Mouse (Mus musculus): ENCODE data around the gene Clec2g. TPM values are rescaled to one million over a fixed set of nuclear protein-coding genes. Genes with fewer than 3 reads are reported as not detected.

Gene Clec2g
- total and polyA plus RNA-seq, 3 experiments = 0.16 TPM; not detected in 2

DNA sequence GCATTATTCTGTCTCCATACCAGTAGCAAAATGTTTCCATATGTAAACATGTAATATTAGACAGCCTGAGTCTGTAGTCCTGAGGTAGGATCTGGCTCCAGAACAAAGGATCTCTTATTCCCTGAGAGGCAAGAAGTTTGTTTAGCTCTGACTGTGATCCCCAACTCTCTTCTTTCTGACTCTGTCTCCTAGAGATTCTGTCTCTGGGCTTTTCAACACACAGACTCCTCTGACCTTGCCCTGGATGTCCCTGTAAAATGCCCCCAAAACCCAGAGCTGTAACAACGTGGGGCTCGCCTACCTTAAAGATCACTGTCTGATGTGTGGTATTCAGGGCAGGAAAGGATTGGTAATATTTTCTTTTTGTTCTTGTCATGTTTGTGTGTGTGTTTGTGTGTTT lies 58.2 kb downstream of the Clec2g start:
- Histone ChIP-seq H3K36me3 (replicated peaks) (no peaks in the 10 kb centered on the region), H3K4me1 (ENCODE audit: insufficient read depth, low read depth, low read length) (no peaks in the 10 kb centered on the region), H3K9me3 (replicated peaks) (peaks cover 20% of the 10 kb centered on the region), H3K4me3 (ENCODE audit: low read depth, low read length) (no peak overlapping the region), H3K27me3 (ENCODE audit: insufficient read depth, low read length) (no peaks in the 10 kb centered on the region)
- DNase-seq (ENCODE audit: low spot score) (no peak), ATAC-seq (ENCODE audit: extremely low read depth, insufficient number of reproducible peaks, low FRiP score, poor library complexity, severe bottlenecking) (no peak)
- TF ChIP-seq CTCF (IDR thresholded peaks at IDR 0.05; ENCODE audit: low read depth, low read length) = no peak
- no peak for TF ChIP-seq TAL1 (conservative IDR thresholded peaks at IDR 0.05; ENCODE audit: low read depth, low read length)
- TF ChIP-seq POLR2AphosphoS5 (IDR thresholded peaks at IDR 0.05; ENCODE audit: insufficient replicate concordance, low read depth, low read length) = no peak
- TF ChIP-seq GATA1 (IDR thresholded peaks at IDR 0.05; ENCODE audit: borderline replicate concordance, low read length) = no peak
- TF ChIP-seq GATA2 (IDR thresholded peaks at IDR 0.05; ENCODE audit: borderline replicate concordance, low read depth, low read length) = no peak

GRCm38 (mm10) chr6:128992753-128993152 lies 58.6 kb downstream of the Clec2g start:
- no peak for DNase-seq (ENCODE audit: low spot score)
- Histone ChIP-seq H3K4me1 (ENCODE audit: insufficient read depth, low read depth, low read length) (no peaks in the 10 kb centered on the region), H3K27me3 (ENCODE audit: insufficient read depth, low read length) (no peaks in the 10 kb centered on the region), H3K36me3 (replicated peaks) (no peaks in the 10 kb centered on the region), H3K9me3 (replicated peaks) (peaks cover 20% of the 10 kb centered on the region), H3K4me3 (ENCODE audit: low read depth, low read length) (no peak overlapping the region)
- no peak for ATAC-seq (ENCODE audit: extremely low read depth, insufficient number of reproducible peaks, low FRiP score, poor library complexity, severe bottlenecking)
- no peak for TF ChIP-seq POLR2AphosphoS5 (IDR thresholded peaks at IDR 0.05; ENCODE audit: insufficient replicate concordance, low read depth, low read length)
- no peak for TF ChIP-seq CTCF (IDR thresholded peaks at IDR 0.05; ENCODE audit: low read depth, low read length)
- no peak for TF ChIP-seq GATA2 (IDR thresholded peaks at IDR 0.05; ENCODE audit: borderline replicate concordance, low read depth, low read length)
- no peak for TF ChIP-seq TAL1 (conservative IDR thresholded peaks at IDR 0.05; ENCODE audit: low read depth, low read length)
- TF ChIP-seq GATA1 (IDR thresholded peaks at IDR 0.05; ENCODE audit: borderline replicate concordance, low read length) = no peak

- ATAC-seq (ENCODE audit: extremely low read depth, insufficient number of reproducible peaks, low FRiP score, poor library complexity, severe bottlenecking) (no peak), DNase-seq (ENCODE audit: low spot score) (no peak)
- Histone ChIP-seq H3K36me3 (replicated peaks) (no peaks in the 10 kb centered on the region), H3K4me3 (ENCODE audit: low read depth, low read length) (no peak overlapping the region), H3K4me1 (ENCODE audit: insufficient read depth, low read depth, low read length) (no peaks in the 10 kb centered on the region), H3K27me3 (ENCODE audit: insufficient read depth, low read length) (no peaks in the 10 kb centered on the region), H3K9me3 (replicated peaks) (peaks cover 20% of the 10 kb centered on the region)
- TF ChIP-seq POLR2AphosphoS5 (IDR thresholded peaks at IDR 0.05; ENCODE audit: insufficient replicate concordance, low read depth, low read length) (no peak), CTCF (IDR thresholded peaks at IDR 0.05; ENCODE audit: low read depth, low read length) (no peak), GATA1 (IDR thresholded peaks at IDR 0.05; ENCODE audit: borderline replicate concordance, low read length) (no peak), TAL1 (conservative IDR thresholded peaks at IDR 0.05; ENCODE audit: low read depth, low read length) (no peak), GATA2 (IDR thresholded peaks at IDR 0.05; ENCODE audit: borderline replicate concordance, low read depth, low read length) (no peak)
Observed at GRCm38 (mm10) chr6:128993221-128993620, 59.0 kb downstream of the Clec2g start.

GRCm38 (mm10) chr6:128994336-128994735 lies 60.2 kb downstream of the Clec2g start:
- Histone ChIP-seq H3K9me3 (replicated peaks) (peaks cover 26% of the 10 kb centered on the region), H3K27me3 (ENCODE audit: insufficient read depth, low read length) (no peaks in the 10 kb centered on the region), H3K4me1 (ENCODE audit: insufficient read depth, low read depth, low read length) (no peaks in the 10 kb centered on the region), H3K36me3 (replicated peaks) (no peaks in the 10 kb centered on the region), H3K4me3 (ENCODE audit: low read depth, low read length) (no peak overlapping the region)
- no peak for DNase-seq (ENCODE audit: low spot score)
- no peak for ATAC-seq (ENCODE audit: extremely low read depth, insufficient number of reproducible peaks, low FRiP score, poor library complexity, severe bottlenecking)
- TF ChIP-seq GATA2 (IDR thresholded peaks at IDR 0.05; ENCODE audit: borderline replicate concordance, low read depth, low read length) = no peak
- no peak for TF ChIP-seq CTCF (IDR thresholded peaks at IDR 0.05; ENCODE audit: low read depth, low read length)
- no peak for TF ChIP-seq GATA1 (IDR thresholded peaks at IDR 0.05; ENCODE audit: borderline replicate concordance, low read length)
- no peak for TF ChIP-seq TAL1 (conservative IDR thresholded peaks at IDR 0.05; ENCODE audit: low read depth, low read length)
- no peak for TF ChIP-seq POLR2AphosphoS5 (IDR thresholded peaks at IDR 0.05; ENCODE audit: insufficient replicate concordance, low read depth, low read length)

DNA sequence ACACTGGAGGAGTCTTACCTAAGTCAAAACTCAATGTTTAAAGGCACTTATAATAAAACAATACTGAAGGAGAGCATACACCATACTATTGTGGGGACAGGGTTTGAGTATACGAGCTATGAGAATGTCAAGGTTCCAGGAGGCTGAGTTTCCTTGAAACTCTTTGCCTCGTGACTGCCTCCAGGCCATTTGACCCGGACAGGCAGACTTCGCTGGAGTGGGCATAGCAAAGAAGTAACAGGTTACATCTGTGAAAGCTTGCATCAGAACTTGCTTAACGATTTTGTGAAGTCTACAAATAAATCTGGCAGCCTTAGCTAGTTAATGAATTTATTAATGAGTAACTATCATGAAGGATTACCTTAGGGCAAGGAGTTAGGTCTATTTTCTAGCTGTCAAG lies 60.6 kb downstream of the Clec2g start:
- TF ChIP-seq POLR2AphosphoS5 (IDR thresholded peaks at IDR 0.05; ENCODE audit: insufficient replicate concordance, low read depth, low read length) = no peak
- TF ChIP-seq CTCF (IDR thresholded peaks at IDR 0.05; ENCODE audit: low read depth, low read length) = no peak
- ATAC-seq (ENCODE audit: extremely low read depth, insufficient number of reproducible peaks, low FRiP score, poor library complexity, severe bottlenecking) (no peak), DNase-seq (ENCODE audit: low spot score) (no peak)
- Histone ChIP-seq H3K4me1 (ENCODE audit: insufficient read depth, low read depth, low read length) (no peaks in the 10 kb centered on the region), H3K27me3 (ENCODE audit: insufficient read depth, low read length) (no peaks in the 10 kb centered on the region), H3K36me3 (replicated peaks) (no peaks in the 10 kb centered on the region), H3K9me3 (replicated peaks) (peaks cover 29% of the 10 kb centered on the region), H3K4me3 (ENCODE audit: low read depth, low read length) (no peak overlapping the region)

DNA sequence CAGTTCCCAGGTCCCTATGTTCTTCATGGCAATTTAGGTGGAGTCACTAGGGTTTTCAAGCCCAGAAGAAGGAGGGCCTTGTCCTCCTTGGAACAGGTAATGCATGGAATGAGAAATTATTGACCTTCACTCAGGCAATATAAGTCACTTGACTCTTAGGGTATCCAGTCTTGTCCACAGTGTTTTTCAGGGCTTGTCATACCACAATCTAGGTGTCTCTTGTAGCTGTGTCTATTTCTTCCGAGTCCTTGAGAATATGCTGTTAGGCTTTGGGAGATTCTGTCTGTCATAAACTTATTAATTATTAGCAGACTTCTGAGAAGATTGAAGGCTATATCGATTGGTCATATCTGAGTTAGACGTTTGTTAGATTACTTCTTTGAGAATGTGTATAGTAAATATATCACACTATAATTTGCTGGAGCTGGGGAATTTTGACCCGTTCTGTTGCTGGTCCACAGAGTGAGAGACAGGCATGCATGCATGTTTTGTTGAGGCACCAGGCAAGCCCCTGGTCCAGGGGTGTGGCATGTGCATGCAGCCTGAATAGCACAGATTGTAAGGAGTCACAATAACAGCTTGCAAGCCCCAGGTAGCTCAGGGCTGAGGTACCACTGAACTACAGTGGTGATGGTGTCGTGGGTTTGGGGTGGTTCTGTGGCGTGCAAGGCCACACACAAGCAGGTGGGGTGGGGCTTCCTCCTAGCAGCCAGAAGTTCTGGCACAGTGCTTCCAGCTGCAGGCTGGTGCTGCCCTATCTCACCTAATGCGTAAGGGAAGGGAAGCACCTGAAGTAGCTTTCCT lies 61.3 kb downstream of the Clec2g start:
- TF ChIP-seq POLR2AphosphoS5 (IDR thresholded peaks at IDR 0.05; ENCODE audit: insufficient replicate concordance, low read depth, low read length) (no peak), GATA2 (IDR thresholded peaks at IDR 0.05; ENCODE audit: borderline replicate concordance, low read depth, low read length) (no peak), CTCF (IDR thresholded peaks at IDR 0.05; ENCODE audit: low read depth, low read length) (no peak), GATA1 (IDR thresholded peaks at IDR 0.05; ENCODE audit: borderline replicate concordance, low read length) (no peak), TAL1 (conservative IDR thresholded peaks at IDR 0.05; ENCODE audit: low read depth, low read length) (no peak)
- Histone ChIP-seq H3K36me3 (replicated peaks) (no peaks in the 10 kb centered on the region), H3K27me3 (ENCODE audit: insufficient read depth, low read length) (no peaks in the 10 kb centered on the region), H3K4me1 (ENCODE audit: insufficient read depth, low read depth, low read length) (no peaks in the 10 kb centered on the region), H3K9me3 (replicated peaks) (peaks cover 26% of the 10 kb centered on the region), H3K4me3 (ENCODE audit: low read depth, low read length) (no peak overlapping the region)
- ATAC-seq (ENCODE audit: extremely low read depth, insufficient number of reproducible peaks, low FRiP score, poor library complexity, severe bottlenecking) (no peak), DNase-seq (ENCODE audit: low spot score) (no peak)

Measured in G1E (cell line).